Mouse (Mus musculus): ENCODE data around the gene Cd207. TPM values are rescaled to one million over a fixed set of nuclear protein-coding genes. Genes with fewer than 3 reads are reported as not detected.

Cd207 gene
- total RNA-seq (2023), result 0.34 TPM

DNA sequence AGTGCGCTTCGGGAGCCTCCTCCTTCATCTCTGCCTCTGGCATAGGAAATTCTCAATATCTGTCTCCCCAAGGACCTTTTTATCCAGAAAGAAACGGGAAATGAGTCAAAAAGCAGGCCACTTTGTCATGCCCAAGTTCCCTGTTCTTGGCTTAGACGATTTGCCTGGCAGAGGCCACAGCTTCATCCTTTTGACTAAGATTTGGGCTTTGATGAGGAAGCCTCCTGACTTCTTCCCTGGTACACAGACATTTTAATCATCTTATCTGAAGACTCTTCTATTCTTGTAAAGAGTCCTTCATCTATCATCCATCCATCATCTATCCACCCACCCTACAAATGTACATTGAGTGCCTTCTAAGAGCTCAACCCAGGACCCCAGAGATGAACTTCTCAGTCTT lies at the start of gene Cd207:
Cd207 (minus strand) TSS at position 101 of the 400 bp plus-strand sequence.

GRCm38 (mm10) chr6:83711067-83711675 lies 33.5 kb upstream of the Cd207 start, which contains the start of gene Vax2:
TSS of gene Vax2 (plus strand) at chr6:83711264.

DNA sequence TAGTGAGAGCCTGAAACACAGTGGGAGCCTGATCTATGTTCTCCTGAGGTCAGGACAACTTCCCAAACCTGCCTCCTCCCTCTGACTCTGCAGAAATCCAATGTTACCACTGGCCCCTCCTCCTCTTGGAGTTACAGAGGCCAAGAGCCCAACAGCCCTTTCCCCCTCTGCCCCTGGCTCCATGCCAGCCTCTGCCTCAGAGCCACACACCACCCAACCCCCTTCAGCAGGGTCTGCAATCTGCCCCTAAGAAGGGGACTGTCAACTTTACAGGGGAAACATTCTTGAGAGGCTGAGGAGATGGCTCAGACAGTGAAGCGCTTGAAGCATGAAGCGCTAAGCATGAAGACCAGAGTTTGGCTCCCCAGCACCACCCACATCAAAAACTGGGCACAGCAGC lies 21.6 kb downstream of the Cd207 start, which contains the start of gene Clec4f:
Clec4f (minus strand) TSS at position 101 of the 400 bp plus-strand sequence.

Other genes starting within 250 kb of the Cd207 start
- 152 TPM for gene Tet3, start 218.8 kb downstream of the Cd207 start, total RNA-seq (2023)
- gene Dguok, start 170.9 kb downstream of the Cd207 start, total RNA-seq (2023), result 43.3 TPM
- gene Actg2, start 141.6 kb downstream of the Cd207 start, total RNA-seq (2023), result not detected
- 23.9 TPM for gene Stambp, start 105.1 kb downstream of the Cd207 start, total RNA-seq (2023)
- gene Clec4f, start 21.7 kb downstream of the Cd207 start, total RNA-seq (2023), result not detected
- not detected for gene Vax2, start 33.4 kb upstream of the Cd207 start, total RNA-seq (2023)
- not detected for gene Atp6v1b1, start 65.1 kb upstream of the Cd207 start, total RNA-seq (2023)
- gene Ankrd53, start 84.8 kb upstream of the Cd207 start, total RNA-seq (2023), result not detected
- 57.0 TPM for gene Tex261, start 98.0 kb upstream of the Cd207 start, total RNA-seq (2023)
- 9.9 TPM for gene Nagk, start 117.1 kb upstream of the Cd207 start, total RNA-seq (2023)
- gene Paip2b, start 153.9 kb upstream of the Cd207 start, total RNA-seq (2023), result 64.9 TPM
- 143 TPM for gene Zfp638, start 189.3 kb upstream of the Cd207 start, total RNA-seq (2023)

Measured in CD8-positive naive resting alpha-beta T cell, adult 57 days (primary cell).